Mouse (Mus musculus): Measurements from ENCODE around the gene Padi2. TPM values are rescaled to one million over a fixed set of nuclear protein-coding genes. Genes with fewer than 3 reads are reported as not detected.

Gene Padi2
- polyA plus RNA-seq, 1 experiment from 2014 or later: 3.8 TPM

GRCm38 (mm10) chr4:140909536-140909935 is 3.4 kb downstream of the Padi2 start:
- peaks cover 4% of the 10 kb centered on the region; the same call in 1 of the 2 replicates for H3K4me1 ChIP-seq (ENCODE audit: control insufficient read depth, insufficient read depth, low read length)
- ATAC-seq (replicated peaks; ENCODE audit: insufficient number of reproducible peaks, low FRiP score, low TSS enrichment): no peak
- H3K27ac ChIP-seq (ENCODE audit: low read depth, low read length): no peak overlapping the region
- 75% methylated on average over 4 of the region's 4 CpGs for WGBS (ENCODE audit: insufficient replicate concordance)
- no peaks in the 10 kb centered on the region for H3K9me3 ChIP-seq (replicated peaks; ENCODE audit: control insufficient read depth, low read length)
- no peak overlapping the region for H3K4me3 ChIP-seq (ENCODE audit: low read depth, low read length)
- no peak overlapping the region for H3K9ac ChIP-seq (ENCODE audit: low read depth, low read length)
- no peaks in the 10 kb centered on the region for H3K36me3 ChIP-seq (ENCODE audit: control insufficient read depth, insufficient read depth, low read length)
- H3K27me3 ChIP-seq (ENCODE audit: control insufficient read depth, insufficient read depth, low read length): peaks cover 38% of the 10 kb centered on the region
- H3K4me2 ChIP-seq: no peak overlapping the region

- ATAC-seq (replicated peaks; ENCODE audit: insufficient number of reproducible peaks, low FRiP score, low TSS enrichment): no peak
- WGBS (ENCODE audit: insufficient replicate concordance): 35% methylated on average over 17 of the region's 17 CpGs
Measured at GRCm38 (mm10) chr4:140910661-140911310, 4.6 kb downstream of the Padi2 start.

GRCm38 (mm10) chr4:140911416-140911815 is 5.3 kb downstream of the Padi2 start:
- H3K9ac ChIP-seq (ENCODE audit: low read depth, low read length): no peak overlapping the region
- H3K27ac ChIP-seq (ENCODE audit: low read depth, low read length): no peak overlapping the region
- no peaks in the 10 kb centered on the region for H3K4me1 ChIP-seq (ENCODE audit: control insufficient read depth, insufficient read depth, low read length)
- H3K9me3 ChIP-seq (replicated peaks; ENCODE audit: control insufficient read depth, low read length): no peaks in the 10 kb centered on the region
- ATAC-seq (replicated peaks; ENCODE audit: insufficient number of reproducible peaks, low FRiP score, low TSS enrichment): no peak
- 84% methylated on average over 9 of the region's 9 CpGs for WGBS (ENCODE audit: insufficient replicate concordance)
- H3K4me3 ChIP-seq (ENCODE audit: low read depth, low read length): no peak overlapping the region
- H3K4me2 ChIP-seq: no peak overlapping the region
- H3K36me3 ChIP-seq (ENCODE audit: control insufficient read depth, insufficient read depth, low read length): no peaks in the 10 kb centered on the region
- H3K27me3 ChIP-seq (ENCODE audit: control insufficient read depth, insufficient read depth, low read length): peaks cover 34% of the 10 kb centered on the region

More at GRCm38 (mm10) chr4:140910661-140911310, 4.6 kb downstream of the Padi2 start:
- Histone ChIP-seq H3K27ac (ENCODE audit: low read depth, low read length) (no peak overlapping the region), H3K4me2 (peak overlapping the region; percentile 32; the same call in 1 of the 2 replicates), H3K9ac (ENCODE audit: low read depth, low read length) (no peak overlapping the region), H3K36me3 (ENCODE audit: control insufficient read depth, insufficient read depth, low read length) (no peaks in the 10 kb centered on the region), H3K27me3 (ENCODE audit: control insufficient read depth, insufficient read depth, low read length) (peaks cover 34% of the 10 kb centered on the region), H3K4me3 (ENCODE audit: low read depth, low read length) (no peak overlapping the region), H3K4me1 (ENCODE audit: control insufficient read depth, insufficient read depth, low read length) (peaks cover under 1% of the 10 kb centered on the region; the same call in 1 of the 2 replicates), H3K9me3 (replicated peaks; ENCODE audit: control insufficient read depth, low read length) (no peaks in the 10 kb centered on the region)

GRCm38 (mm10) chr4:140912271-140912833 is 6.2 kb downstream of the Padi2 start:
- Histone ChIP-seq H3K4me2 (no peak overlapping the region), H3K27me3 (ENCODE audit: control insufficient read depth, insufficient read depth, low read length) (peaks cover 25% of the 10 kb centered on the region), H3K4me1 (ENCODE audit: control insufficient read depth, insufficient read depth, low read length) (no peaks in the 10 kb centered on the region), H3K36me3 (ENCODE audit: control insufficient read depth, insufficient read depth, low read length) (no peaks in the 10 kb centered on the region), H3K27ac (ENCODE audit: low read depth, low read length) (no peak overlapping the region), H3K9ac (ENCODE audit: low read depth, low read length) (no peak overlapping the region), H3K9me3 (replicated peaks; ENCODE audit: control insufficient read depth, low read length) (no peaks in the 10 kb centered on the region), H3K4me3 (ENCODE audit: low read depth, low read length) (no peak overlapping the region)
- ATAC-seq (replicated peaks; ENCODE audit: insufficient number of reproducible peaks, low FRiP score, low TSS enrichment): no peak
- 76% methylated on average over 10 of the region's 10 CpGs for WGBS (ENCODE audit: insufficient replicate concordance)

GRCm38 (mm10) chr4:140913565-140913964 is 7.4 kb downstream of the Padi2 start:
- ATAC-seq (replicated peaks; ENCODE audit: insufficient number of reproducible peaks, low FRiP score, low TSS enrichment): no peak
- Histone ChIP-seq H3K4me2 (no peak overlapping the region), H3K27me3 (ENCODE audit: control insufficient read depth, insufficient read depth, low read length) (peaks cover 13% of the 10 kb centered on the region), H3K9ac (ENCODE audit: low read depth, low read length) (no peak overlapping the region), H3K9me3 (replicated peaks; ENCODE audit: control insufficient read depth, low read length) (no peaks in the 10 kb centered on the region), H3K4me3 (ENCODE audit: low read depth, low read length) (no peak overlapping the region), H3K27ac (ENCODE audit: low read depth, low read length) (no peak overlapping the region), H3K36me3 (ENCODE audit: control insufficient read depth, insufficient read depth, low read length) (no peaks in the 10 kb centered on the region), H3K4me1 (ENCODE audit: control insufficient read depth, insufficient read depth, low read length) (no peaks in the 10 kb centered on the region)
- 83% methylated on average over 9 of the region's 9 CpGs for WGBS (ENCODE audit: insufficient replicate concordance)

- Histone ChIP-seq H3K4me1 (ENCODE audit: control insufficient read depth, insufficient read depth, low read length) (no peaks in the 10 kb centered on the region), H3K36me3 (ENCODE audit: control insufficient read depth, insufficient read depth, low read length) (no peaks in the 10 kb centered on the region), H3K4me3 (ENCODE audit: low read depth, low read length) (no peak overlapping the region), H3K9me3 (replicated peaks; ENCODE audit: control insufficient read depth, low read length) (no peaks in the 10 kb centered on the region), H3K27me3 (ENCODE audit: control insufficient read depth, insufficient read depth, low read length) (peaks cover 7% of the 10 kb centered on the region; the same call in 1 of the 2 replicates), H3K9ac (ENCODE audit: low read depth, low read length) (no peak overlapping the region), H3K27ac (ENCODE audit: low read depth, low read length) (no peak overlapping the region), H3K4me2 (no peak overlapping the region)
- WGBS (ENCODE audit: insufficient replicate concordance): 59% methylated on average over 6 of the region's 6 CpGs
- no peak for ATAC-seq (replicated peaks; ENCODE audit: insufficient number of reproducible peaks, low FRiP score, low TSS enrichment)
Measured at GRCm38 (mm10) chr4:140914731-140915131, 8.6 kb downstream of the Padi2 start.

- ATAC-seq (replicated peaks; ENCODE audit: insufficient number of reproducible peaks, low FRiP score, low TSS enrichment): no peak
- H3K9ac ChIP-seq (ENCODE audit: low read depth, low read length): no peak overlapping the region
- H3K27ac ChIP-seq (ENCODE audit: low read depth, low read length): no peak overlapping the region
- no peak overlapping the region for H3K4me3 ChIP-seq (ENCODE audit: low read depth, low read length)
- H3K4me1 ChIP-seq (ENCODE audit: control insufficient read depth, insufficient read depth, low read length): no peaks in the 10 kb centered on the region
- no peak overlapping the region for H3K4me2 ChIP-seq
- H3K36me3 ChIP-seq (ENCODE audit: control insufficient read depth, insufficient read depth, low read length): no peaks in the 10 kb centered on the region
- 72% methylated on average over 3 of the region's 3 CpGs for WGBS (ENCODE audit: insufficient replicate concordance)
- no peaks in the 10 kb centered on the region for H3K9me3 ChIP-seq (replicated peaks; ENCODE audit: control insufficient read depth, low read length)
- peaks cover 4% of the 10 kb centered on the region; the same call in 1 of the 2 replicates for H3K27me3 ChIP-seq (ENCODE audit: control insufficient read depth, insufficient read depth, low read length)
Measured at GRCm38 (mm10) chr4:140915235-140915634, 9.1 kb downstream of the Padi2 start.

- H3K27me3 ChIP-seq (ENCODE audit: control insufficient read depth, insufficient read depth, low read length): peaks cover 4% of the 10 kb centered on the region; the same call in 1 of the 2 replicates
- H3K4me2 ChIP-seq: no peak overlapping the region
- no peaks in the 10 kb centered on the region for H3K4me1 ChIP-seq (ENCODE audit: control insufficient read depth, insufficient read depth, low read length)
- no peak overlapping the region for H3K4me3 ChIP-seq (ENCODE audit: low read depth, low read length)
- no peaks in the 10 kb centered on the region for H3K36me3 ChIP-seq (ENCODE audit: control insufficient read depth, insufficient read depth, low read length)
- no peak for ATAC-seq (replicated peaks; ENCODE audit: insufficient number of reproducible peaks, low FRiP score, low TSS enrichment)
- H3K27ac ChIP-seq (ENCODE audit: low read depth, low read length): no peak overlapping the region
- WGBS (ENCODE audit: insufficient replicate concordance): 85% methylated on average over 5 of the region's 5 CpGs
- no peak overlapping the region for H3K9ac ChIP-seq (ENCODE audit: low read depth, low read length)
- no peaks in the 10 kb centered on the region for H3K9me3 ChIP-seq (replicated peaks; ENCODE audit: control insufficient read depth, low read length)
Measured at GRCm38 (mm10) chr4:140916296-140916695, 10.2 kb downstream of the Padi2 start.

GRCm38 (mm10) chr4:140917451-140917850 is 11.3 kb downstream of the Padi2 start:
- Histone ChIP-seq H3K9ac (ENCODE audit: low read depth, low read length) (no peak overlapping the region), H3K27me3 (ENCODE audit: control insufficient read depth, insufficient read depth, low read length) (no peaks in the 10 kb centered on the region), H3K36me3 (ENCODE audit: control insufficient read depth, insufficient read depth, low read length) (no peaks in the 10 kb centered on the region), H3K4me3 (ENCODE audit: low read depth, low read length) (no peak overlapping the region), H3K4me1 (ENCODE audit: control insufficient read depth, insufficient read depth, low read length) (0 out of 2 replicates have a peak, but pooled peaks cover 3% of the 10 kb centered on the region), H3K4me2 (no peak overlapping the region), H3K27ac (ENCODE audit: low read depth, low read length) (no peak overlapping the region), H3K9me3 (replicated peaks; ENCODE audit: control insufficient read depth, low read length) (no peaks in the 10 kb centered on the region)
- WGBS (ENCODE audit: insufficient replicate concordance): 84% methylated on average over 9 of the region's 9 CpGs
- no peak for ATAC-seq (replicated peaks; ENCODE audit: insufficient number of reproducible peaks, low FRiP score, low TSS enrichment)
